Mouse (Mus musculus): ENCODE results near the gene Acot8.

GRCm38 (mm10) chr2:164758692-164759091, 46.0 kb downstream of the Acot8 start:
- TF ChIP-seq CTCF (IDR thresholded peaks at IDR 0.05; ENCODE audit: control insufficient read depth, insufficient read depth, insufficient replicate concordance, low read depth, low read length) = no peak
- no peak for TF ChIP-seq POLR2A (IDR thresholded peaks at IDR 0.05; ENCODE audit: control insufficient read depth, low read depth, low read length)
